Mouse (Mus musculus): ENCODE results near the gene Odc1.

- no peak for TF ChIP-seq POLR2A (IDR thresholded peaks at IDR 0.05; ENCODE audit: borderline replicate concordance, low read depth, low read length)
- no peak for TF ChIP-seq CTCF (IDR thresholded peaks at IDR 0.05; ENCODE audit: low read depth, low read length)
Measured at GRCm38 (mm10) chr12:17529180-17529579, 15.4 kb upstream of the Odc1 start.
